Mouse (Mus musculus) kidney, adult 18-20 months (tissue): ENCODE results near the gene Tex37.

Experiments
- DNase-seq: peaks from one replicate; pipeline ENCODE4 v3.0.0; 2021

Tex37 gene

GRCm38 (mm10) chr6:70918827-70919226 is at the start of gene Tex37:
Tex37 (minus strand) TSS chr6:70918927.
- no peak for DNase-seq

GRCm38 (mm10) chr6:70968291-70968690 is 49.6 kb upstream of the Tex37 start:
- no peak for DNase-seq

- peak; percentile 17 for DNase-seq
These were observed 48.7 kb upstream of the Tex37 start for GRCm38 (mm10) chr6:70967422-70967821.

- no peak for DNase-seq
These were observed 47.0 kb upstream of the Tex37 start for GRCm38 (mm10) chr6:70965694-70966093.

GRCm38 (mm10) chr6:70964116-70964830 is 45.5 kb upstream of the Tex37 start:
- no peak for DNase-seq

GRCm38 (mm10) chr6:70957341-70957940 is 38.7 kb upstream of the Tex37 start:
- DNase-seq = no peak

- peak; percentile 9 for DNase-seq
These were observed 38.2 kb upstream of the Tex37 start for GRCm38 (mm10) chr6:70956936-70957335.

- DNase-seq = peak; percentile 70
These were observed 37.7 kb upstream of the Tex37 start, which contains the start of gene Foxi3 for GRCm38 (mm10) chr6:70956285-70956912. Foxi3 (plus strand) TSS chr6:70956531.

GRCm38 (mm10) chr6:70955841-70956240 is 37.1 kb upstream of the Tex37 start:
- DNase-seq = no peak

GRCm38 (mm10) chr6:70955291-70955800 is 36.6 kb upstream of the Tex37 start:
- no peak for DNase-seq

- peak; percentile 25 for DNase-seq
These were observed 35.3 kb upstream of the Tex37 start for GRCm38 (mm10) chr6:70954040-70954439.

- no peak for DNase-seq
These were observed 34.5 kb upstream of the Tex37 start for GRCm38 (mm10) chr6:70953274-70953673.

GRCm38 (mm10) chr6:70931801-70932200 is 13.1 kb upstream of the Tex37 start:
- DNase-seq = no peak

- DNase-seq = peak; percentile 53
These were observed 2.7 kb upstream of the Tex37 start for GRCm38 (mm10) chr6:70921274-70922074.

GRCm38 (mm10) chr6:70912396-70912765 is 6.3 kb downstream of the Tex37 start:
- DNase-seq = no peak

- DNase-seq = no peak
These were observed 6.9 kb downstream of the Tex37 start for GRCm38 (mm10) chr6:70911668-70912395.

- DNase-seq = no peak
These were observed 8.4 kb downstream of the Tex37 start for GRCm38 (mm10) chr6:70910285-70910684.

- DNase-seq = no peak
These were observed 9.2 kb downstream of the Tex37 start for GRCm38 (mm10) chr6:70909572-70909971.

GRCm38 (mm10) chr6:70903689-70904088 is 15.0 kb downstream of the Tex37 start:
- DNase-seq = no peak

- no peak for DNase-seq
These were observed 19.1 kb downstream of the Tex37 start for GRCm38 (mm10) chr6:70899594-70900003.

- DNase-seq = no peak
These were observed 20.6 kb downstream of the Tex37 start for GRCm38 (mm10) chr6:70898166-70898565.

- no peak for DNase-seq
These were observed 30.7 kb downstream of the Tex37 start for GRCm38 (mm10) chr6:70887993-70888392.
